Mouse (Mus musculus) midbrain, postnatal 0 days (tissue): Measurements from ENCODE around the gene Proca1. TPM values are rescaled to one million over a fixed set of nuclear protein-coding genes. Genes with fewer than 3 reads are reported as not detected.

ENCODE experiments used
- ATAC-seq: fragments of 200-750 bp; cut with Nextera tagmentation; 2 replicates; pipeline ENCODE4 v1.8.0; 2017; ENCODE audit warnings: moderate number of reproducible peaks, mild to moderate bottlenecking, moderate TSS enrichment, moderate library complexity; ENCODE audit not compliant: low FRiP score
- DNase-seq: peaks from one replicate; pipeline ENCODE4 v3.0.0-alpha.2; 2015; ENCODE audit warnings: low spot score
- H3K27ac ChIP-seq: fragments of 300-500 bp; sonication (generic); 2 replicates; pipeline ENCODE4 v1.5.1; 2014; ENCODE audit warnings: low read depth, mild to moderate bottlenecking, low read length, mixed read lengths
- H3K27me3 ChIP-seq: fragments of 300-500 bp; sonication (generic); 2 replicates; pipeline ENCODE4 v1.6.1; 2014; ENCODE audit warnings: low read length, control low read depth, mixed read lengths; ENCODE audit not compliant: insufficient read depth
- H3K36me3 ChIP-seq: fragments of 300-500 bp; sonication (generic); 2 replicates; pipeline ENCODE4 v1.6.1; 2014; ENCODE audit warnings: low read length, control low read depth, mixed read lengths; ENCODE audit not compliant: insufficient read depth
- H3K4me1 ChIP-seq: fragments of 300-500 bp; sonication (generic); 2 replicates; pipeline ENCODE4 v1.6.1; 2014; ENCODE audit warnings: mild to moderate bottlenecking, control low read depth, antibody characterized with exemption, low read length, mixed read lengths; ENCODE audit not compliant: insufficient read depth
- H3K4me2 ChIP-seq: fragments of 300-500 bp; sonication (generic); 2 replicates; pipeline ENCODE4 v1.6.1; 2014; ENCODE audit warnings: low read depth, mild to moderate bottlenecking, low read length, mixed read lengths; ENCODE audit not compliant: poor library complexity, severe bottlenecking
- H3K4me3 ChIP-seq: fragments of 300-500 bp; sonication (generic); 2 replicates; pipeline ENCODE4 v1.5.1; 2014; ENCODE audit warnings: low read depth, mild to moderate bottlenecking, low read length, moderate library complexity
- H3K9ac ChIP-seq: fragments of 300-500 bp; sonication (generic); replicated peaks from 2 replicates; pipeline ENCODE4 v1.6.1; 2014; ENCODE audit warnings: mild to moderate bottlenecking, low read length, moderate library complexity, mixed read lengths; ENCODE audit not compliant: poor library complexity, severe bottlenecking
- H3K9me3 ChIP-seq: fragments of 300-500 bp; sonication (generic); 2 replicates; pipeline ENCODE4 v1.6.1; 2016; ENCODE audit warnings: low read length, control low read depth
- CTCF ChIP-seq: IDR thresholded peaks from 2 replicates; pipeline ENCODE4 v1.5.1; 2016; ENCODE audit warnings: antibody characterized with exemption, mild to moderate bottlenecking
- WGBS: fragments of 180-500 bp; shearing (Covaris S2); extraction: QIAGEN DNeasy Blood & Tissue Kit; methylation state at CpG from one replicate; pipeline ENCODE4 v1.1.7; 2014; 5-methylcytosine and 5-hydroxymethylcytosine counted together
- polyA plus RNA-seq: library from polyadenylated mRNA; unstranded; fragments of >200 nt; fragmentation: Nextera tagmentation; extraction: Ambion mirVana; gene quantifications from 2 replicates; pipeline ENCODE4 v1.2.1, GENCODE M21; 2015
- total RNA-seq: library from RNA; depleted of rRNA; stranded (reverse); fragments of >200 nt; gene quantifications from 2 replicates; pipeline ENCODE4 v1.2.3, GENCODE M21; 2014

Gene Proca1
- total and polyA plus RNA-seq, 2 experiments from 2014 or later: 1.0 to 3.3 TPM

DNA sequence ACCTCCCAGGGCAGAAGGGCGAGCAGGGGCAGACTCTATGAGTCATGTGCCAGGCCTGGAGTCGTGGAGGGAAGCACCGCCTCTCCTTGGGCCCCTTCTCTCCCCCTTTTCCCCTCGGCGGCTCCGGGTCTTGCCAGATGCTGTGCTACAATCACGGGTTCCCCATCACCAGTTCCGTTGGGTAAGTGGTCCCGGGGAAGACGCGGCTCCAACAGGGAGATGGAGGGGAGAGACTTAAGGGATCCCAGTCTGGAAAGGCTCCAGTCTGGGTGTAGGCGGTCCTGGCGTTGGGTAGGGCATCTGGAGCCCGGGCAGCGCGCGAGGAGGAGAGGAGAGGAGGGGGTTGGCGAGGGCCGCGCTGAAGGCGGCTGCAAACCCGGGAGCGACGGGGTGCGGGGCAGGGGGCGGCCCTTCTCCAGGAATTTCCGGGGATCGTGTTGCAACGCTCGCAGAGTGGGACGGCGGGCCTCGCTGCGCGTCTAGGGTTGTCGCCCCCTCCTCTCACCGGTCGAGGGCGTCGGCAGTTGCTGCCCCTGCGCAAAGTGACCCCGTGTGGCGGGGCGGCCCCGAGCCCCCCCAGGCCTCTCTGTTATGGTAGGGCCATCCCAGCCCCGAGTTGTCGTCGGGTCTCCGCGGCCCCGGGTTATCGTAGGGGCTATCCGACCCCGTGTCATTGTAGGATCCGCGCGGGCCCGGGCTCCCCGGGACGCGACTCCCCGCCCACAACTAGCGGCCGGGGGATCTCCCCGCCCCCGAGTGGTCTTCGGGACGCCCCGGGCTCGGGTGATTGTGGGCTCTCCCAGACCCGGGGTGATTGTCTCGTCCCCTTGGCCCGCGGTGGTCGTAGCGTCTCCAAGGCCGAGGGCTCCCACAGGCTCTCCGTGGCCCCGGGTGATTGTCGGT lies 4.6 kb upstream of the Proca1 start, which contains the start of gene Rab34:
Rab34 (plus strand) TSS at position 100 of the 903 bp plus-strand sequence.
- Histone ChIP-seq H3K9ac (peak within 1 kb of the TSS; percentile 94), H3K36me3 (peaks cover 22% of the 10 kb centered on the region), H3K9me3 (no peaks in the 10 kb centered on the region), H3K4me3 (peak within 1 kb of the TSS; percentile 85), H3K27ac (peak within 1 kb of the TSS; percentile 91), H3K27me3 (no peaks in the 10 kb centered on the region), H3K4me2 (peak within 1 kb of the TSS; percentile 87), H3K4me1 (no peaks in the 10 kb centered on the region; the same call in 1 of the 2 replicates)
- TF ChIP-seq CTCF: no peak; the same call in 1 of the 2 replicates
- DNase-seq (peak; percentile 84), ATAC-seq (peak; percentile 73)
- under 1% methylated on average over 64 of the region's 80 CpGs for WGBS

DNA sequence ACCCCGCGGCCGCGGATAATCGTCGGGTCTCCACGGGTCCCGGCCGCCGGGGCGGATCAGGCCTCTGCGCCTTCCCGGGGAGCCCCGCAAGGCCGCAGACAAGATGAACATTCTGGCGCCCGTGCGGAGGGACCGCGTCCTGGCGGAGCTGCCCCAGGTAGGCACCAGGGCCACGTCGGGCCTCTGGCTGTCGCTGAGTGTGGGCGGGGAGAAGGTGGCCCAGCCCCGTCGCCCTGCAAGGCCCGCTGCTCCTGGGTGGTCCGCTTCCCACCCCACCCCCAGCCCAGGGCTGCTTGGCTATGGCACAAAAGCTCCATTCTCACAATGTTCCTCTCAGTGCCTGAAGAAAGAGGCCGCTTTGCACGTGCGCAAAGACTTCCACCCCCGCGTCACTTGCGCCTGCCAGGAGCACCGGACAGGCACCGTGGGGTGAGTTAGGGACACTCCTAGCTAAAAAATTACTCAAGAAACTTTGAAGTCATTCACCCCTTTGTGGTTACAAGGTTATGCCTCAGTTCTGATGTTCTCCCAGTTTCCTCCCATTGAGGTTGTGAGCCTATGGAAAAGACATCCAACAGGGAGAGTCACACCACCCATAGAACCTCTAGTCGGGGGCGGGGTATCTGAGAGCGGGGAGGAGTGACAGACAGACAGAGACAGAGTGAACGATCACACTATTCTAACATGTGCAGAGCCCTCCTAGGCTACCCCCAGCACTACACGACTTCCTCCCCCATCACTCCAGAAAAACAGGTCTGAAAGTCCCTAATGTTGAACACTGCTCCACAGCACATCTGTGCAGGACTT lies 3.8 kb upstream of the Proca1 start:
- peak overlapping the region; percentile 91 for H3K27ac ChIP-seq
- H3K27me3 ChIP-seq: no peaks in the 10 kb centered on the region
- peak; percentile 86 for DNase-seq
- peaks cover 24% of the 10 kb centered on the region for H3K36me3 ChIP-seq
- peak overlapping the region; percentile 87 for H3K4me2 ChIP-seq
- peak overlapping the region; percentile 85 for H3K4me3 ChIP-seq
- H3K9ac ChIP-seq: peak overlapping the region; percentile 94
- peak; percentile 84 for ATAC-seq
- no peak for TF ChIP-seq CTCF
- WGBS: under 1% methylated on average over 42 of the region's 42 CpGs
- no peaks in the 10 kb centered on the region for H3K9me3 ChIP-seq
- H3K4me1 ChIP-seq: no peaks in the 10 kb centered on the region

GRCm38 (mm10) chr11:78190041-78190440 lies 3.2 kb upstream of the Proca1 start:
- 75% methylated on average over 6 of the region's 6 CpGs for WGBS
- H3K4me2 ChIP-seq: peak overlapping the region; percentile 87
- H3K27me3 ChIP-seq: no peaks in the 10 kb centered on the region
- peak overlapping the region; percentile 85 for H3K4me3 ChIP-seq
- H3K4me1 ChIP-seq: no peaks in the 10 kb centered on the region
- peaks cover 24% of the 10 kb centered on the region for H3K36me3 ChIP-seq
- ATAC-seq: no peak
- TF ChIP-seq CTCF: no peak
- no peaks in the 10 kb centered on the region for H3K9me3 ChIP-seq
- DNase-seq: no peak
- no peak overlapping the region for H3K9ac ChIP-seq
- H3K27ac ChIP-seq: peak overlapping the region; percentile 91; the same call in 1 of the 2 replicates

DNA sequence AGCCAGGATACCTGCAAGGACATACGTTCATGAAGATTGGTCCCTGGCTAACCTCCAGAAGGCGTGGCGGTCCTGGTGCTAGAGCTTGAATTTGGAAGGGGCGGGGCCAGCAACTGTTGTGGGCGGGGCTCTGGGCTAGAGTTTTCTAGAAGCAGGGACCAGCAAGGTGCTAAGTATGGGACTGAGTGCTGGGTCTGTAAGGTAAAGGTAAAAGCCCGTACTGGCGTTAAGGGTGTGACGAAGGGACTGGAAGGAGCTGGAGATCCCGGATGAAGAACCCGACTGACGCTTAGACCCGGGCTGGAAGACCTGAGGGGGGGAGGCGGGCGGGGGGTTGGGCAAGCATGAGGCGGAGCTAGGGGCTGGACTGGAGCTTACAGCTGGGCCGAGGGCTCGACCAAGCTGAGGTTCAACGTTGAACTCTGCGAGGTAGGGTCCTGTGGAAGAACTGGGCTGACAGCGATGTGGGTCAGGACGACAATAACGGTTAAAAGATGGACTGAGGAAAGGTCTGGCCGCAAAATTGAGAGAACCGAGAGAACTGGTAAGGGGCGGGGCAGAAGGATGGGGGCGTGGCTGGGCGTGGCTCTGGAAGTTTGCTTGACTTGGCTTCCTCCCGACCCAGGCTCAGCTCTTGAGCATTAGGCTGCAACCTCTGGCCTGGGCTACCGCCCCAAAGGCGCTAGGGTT lies 1.4 kb downstream of the Proca1 start:
- WGBS: 3% methylated on average over 30 of the region's 30 CpGs

GRCm38 (mm10) chr11:78195101-78195863 lies 2.1 kb downstream of the Proca1 start:
- H3K27ac ChIP-seq: no peak overlapping the region
- WGBS: 61% methylated on average over 23 of the region's 23 CpGs
- ATAC-seq (no peak), DNase-seq (no peak)
- H3K36me3 ChIP-seq: peaks cover 24% of the 10 kb centered on the region
- no peaks in the 10 kb centered on the region for H3K9me3 ChIP-seq
- no peaks in the 10 kb centered on the region for H3K4me1 ChIP-seq
- no peak overlapping the region for H3K9ac ChIP-seq
- H3K4me3 ChIP-seq: peak overlapping the region; percentile 25
- TF ChIP-seq CTCF: no peak
- H3K27me3 ChIP-seq: no peaks in the 10 kb centered on the region
- peak overlapping the region; percentile 48 for H3K4me2 ChIP-seq

More for the DNA sequence above, 1.4 kb downstream of the Proca1 start:
- H3K4me1 ChIP-seq: no peaks in the 10 kb centered on the region
- peak; percentile 42; the same call in 1 of the 2 replicates for ATAC-seq
- no peaks in the 10 kb centered on the region for H3K27me3 ChIP-seq
- peak; percentile 49 for DNase-seq
- TF ChIP-seq CTCF: no peak
- H3K4me3 ChIP-seq: peak overlapping the region; percentile 25
- H3K9ac ChIP-seq: no peak overlapping the region
- H3K27ac ChIP-seq: no peak overlapping the region
- no peaks in the 10 kb centered on the region for H3K9me3 ChIP-seq
- peak overlapping the region; percentile 48 for H3K4me2 ChIP-seq
- H3K36me3 ChIP-seq: peaks cover 24% of the 10 kb centered on the region
